Mouse (Mus musculus): Measurements from ENCODE around the gene Mepce. TPM values are rescaled to one million over a fixed set of nuclear protein-coding genes. Genes with fewer than 3 reads are reported as not detected.
A peak's percentile ranks its signal among the peaks of the same experiment; 100 is the strongest.

Gene Mepce
- polyA plus RNA-seq, 1 experiment = 81.9 TPM

GRCm38 (mm10) chr5:137740506-137740905 is 46.9 kb downstream of the Mepce start:
- Histone ChIP-seq H3K4me1 (replicated peaks; ENCODE audit: control insufficient read depth, insufficient read depth, low read length) (peaks cover 39% of the 10 kb centered on the region), H3K27ac (ENCODE audit: control insufficient read depth, insufficient read depth, low read length) (peak overlapping the region; percentile 22; the same call in 1 of the 2 replicates), H3K36me3 (ENCODE audit: control insufficient read depth, insufficient read depth, low read length) (peaks cover 6% of the 10 kb centered on the region; the same call in 1 of the 2 replicates), H3K27me3 (ENCODE audit: control insufficient read depth, insufficient read depth, low read length) (no peaks in the 10 kb centered on the region), H3K4me3 (ENCODE audit: control insufficient read depth, insufficient read depth, low read length) (peak overlapping the region; percentile 83)
- no peak for DNase-seq
- TF ChIP-seq POLR2A (IDR thresholded peaks at IDR 0.05; ENCODE audit: control insufficient read depth, extremely low read depth, insufficient read depth, low read length, poor library complexity) = no peak
- no peak for TF ChIP-seq CTCF (IDR thresholded peaks at IDR 0.05; ENCODE audit: borderline replicate concordance, control insufficient read depth, extremely low read depth, insufficient read depth, low read length, poor library complexity)
- 73% methylated on average over 11 of the region's 11 CpGs for WGBS

GRCm38 (mm10) chr5:137739471-137739870 is 48.0 kb downstream of the Mepce start:
- H3K4me1 ChIP-seq (replicated peaks; ENCODE audit: control insufficient read depth, insufficient read depth, low read length) = peaks cover 42% of the 10 kb centered on the region
- DNase-seq = no peak
- WGBS = 35% methylated on average over 9 of the region's 9 CpGs
- peak overlapping the region; percentile 40 for H3K27ac ChIP-seq (ENCODE audit: control insufficient read depth, insufficient read depth, low read length)
- peaks cover 12% of the 10 kb centered on the region; the same call in 1 of the 2 replicates for H3K36me3 ChIP-seq (ENCODE audit: control insufficient read depth, insufficient read depth, low read length)
- no peaks in the 10 kb centered on the region for H3K27me3 ChIP-seq (ENCODE audit: control insufficient read depth, insufficient read depth, low read length)
- peak overlapping the region; percentile 45 for H3K4me3 ChIP-seq (ENCODE audit: control insufficient read depth, insufficient read depth, low read length)
- TF ChIP-seq POLR2A (IDR thresholded peaks at IDR 0.05; ENCODE audit: control insufficient read depth, extremely low read depth, insufficient read depth, low read length, poor library complexity) (no peak), CTCF (IDR thresholded peaks at IDR 0.05; ENCODE audit: borderline replicate concordance, control insufficient read depth, extremely low read depth, insufficient read depth, low read length, poor library complexity) (0 out of 2 replicates have a peak, but pooled peaks have one; percentile 27)

- 68% methylated on average over 5 of the region's 5 CpGs for WGBS
- TF ChIP-seq POLR2A (IDR thresholded peaks at IDR 0.05; ENCODE audit: control insufficient read depth, extremely low read depth, insufficient read depth, low read length, poor library complexity) = no peak
- no peak for TF ChIP-seq CTCF (IDR thresholded peaks at IDR 0.05; ENCODE audit: borderline replicate concordance, control insufficient read depth, extremely low read depth, insufficient read depth, low read length, poor library complexity)
- Histone ChIP-seq H3K27me3 (ENCODE audit: control insufficient read depth, insufficient read depth, low read length) (no peaks in the 10 kb centered on the region), H3K4me3 (ENCODE audit: control insufficient read depth, insufficient read depth, low read length) (peak overlapping the region; percentile 45; the same call in 1 of the 2 replicates), H3K36me3 (ENCODE audit: control insufficient read depth, insufficient read depth, low read length) (peaks cover 16% of the 10 kb centered on the region), H3K27ac (ENCODE audit: control insufficient read depth, insufficient read depth, low read length) (peak overlapping the region; percentile 40; the same call in 1 of the 2 replicates), H3K4me1 (replicated peaks; ENCODE audit: control insufficient read depth, insufficient read depth, low read length) (peaks cover 49% of the 10 kb centered on the region)
- peak; percentile 53 for DNase-seq
Measured at GRCm38 (mm10) chr5:137738516-137738915, 48.9 kb downstream of the Mepce start.

GRCm38 (mm10) chr5:137737400-137737940 is 50.0 kb downstream of the Mepce start:
- Histone ChIP-seq H3K36me3 (ENCODE audit: control insufficient read depth, insufficient read depth, low read length) (peaks cover 25% of the 10 kb centered on the region), H3K4me3 (ENCODE audit: control insufficient read depth, insufficient read depth, low read length) (no peak overlapping the region), H3K27me3 (ENCODE audit: control insufficient read depth, insufficient read depth, low read length) (no peaks in the 10 kb centered on the region), H3K27ac (ENCODE audit: control insufficient read depth, insufficient read depth, low read length) (no peak overlapping the region), H3K4me1 (replicated peaks; ENCODE audit: control insufficient read depth, insufficient read depth, low read length) (peaks cover 49% of the 10 kb centered on the region)
- TF ChIP-seq POLR2A (IDR thresholded peaks at IDR 0.05; ENCODE audit: control insufficient read depth, extremely low read depth, insufficient read depth, low read length, poor library complexity) (no peak), CTCF (IDR thresholded peaks at IDR 0.05; ENCODE audit: borderline replicate concordance, control insufficient read depth, extremely low read depth, insufficient read depth, low read length, poor library complexity) (no peak)
- 93% methylated on average over 6 of the region's 6 CpGs for WGBS
- DNase-seq = no peak

- peaks cover 33% of the 10 kb centered on the region for H3K36me3 ChIP-seq (ENCODE audit: control insufficient read depth, insufficient read depth, low read length)
- DNase-seq = no peak
- no peak overlapping the region for H3K4me3 ChIP-seq (ENCODE audit: control insufficient read depth, insufficient read depth, low read length)
- WGBS = 77% methylated on average over 6 of the region's 6 CpGs
- H3K4me1 ChIP-seq (replicated peaks; ENCODE audit: control insufficient read depth, insufficient read depth, low read length) = peaks cover 30% of the 10 kb centered on the region
- H3K27me3 ChIP-seq (ENCODE audit: control insufficient read depth, insufficient read depth, low read length) = no peaks in the 10 kb centered on the region
- no peak for TF ChIP-seq POLR2A (IDR thresholded peaks at IDR 0.05; ENCODE audit: control insufficient read depth, extremely low read depth, insufficient read depth, low read length, poor library complexity)
- TF ChIP-seq CTCF (IDR thresholded peaks at IDR 0.05; ENCODE audit: borderline replicate concordance, control insufficient read depth, extremely low read depth, insufficient read depth, low read length, poor library complexity) = no peak
- no peak overlapping the region for H3K27ac ChIP-seq (ENCODE audit: control insufficient read depth, insufficient read depth, low read length)
Measured at GRCm38 (mm10) chr5:137734289-137735061, 53.0 kb downstream of the Mepce start.

GRCm38 (mm10) chr5:137733638-137734288 is 53.7 kb downstream of the Mepce start:
- 97% methylated on average over 12 of the region's 12 CpGs for WGBS
- no peak for TF ChIP-seq POLR2A (IDR thresholded peaks at IDR 0.05; ENCODE audit: control insufficient read depth, extremely low read depth, insufficient read depth, low read length, poor library complexity)
- Histone ChIP-seq H3K36me3 (ENCODE audit: control insufficient read depth, insufficient read depth, low read length) (peaks cover 36% of the 10 kb centered on the region), H3K27ac (ENCODE audit: control insufficient read depth, insufficient read depth, low read length) (no peak overlapping the region), H3K27me3 (ENCODE audit: control insufficient read depth, insufficient read depth, low read length) (no peaks in the 10 kb centered on the region), H3K4me3 (ENCODE audit: control insufficient read depth, insufficient read depth, low read length) (no peak overlapping the region), H3K4me1 (replicated peaks; ENCODE audit: control insufficient read depth, insufficient read depth, low read length) (peaks cover 23% of the 10 kb centered on the region)
- no peak for DNase-seq

Other genes with a start within 250 kb of the Mepce start
- 0.20 TPM in 1 of 2 replicates, not detected in the other for gene Actl6b, start 234.1 kb downstream of the Mepce start, polyA plus RNA-seq (2012; rRNA removed)
- gene Tfr2, start 217.8 kb downstream of the Mepce start, polyA plus RNA-seq (2012; rRNA removed) = 0.49 and 2.4 TPM in 2 replicates
- gene Mospd3, start 186.6 kb downstream of the Mepce start, polyA plus RNA-seq (2012; rRNA removed) = 252 and 273 TPM in 2 replicates
- gene Pcolce, start 173.9 kb downstream of the Mepce start, polyA plus RNA-seq (2012; rRNA removed) = 21.9 and 29.7 TPM in 2 replicates
- gene Fbxo24, start 158.7 kb downstream of the Mepce start, polyA plus RNA-seq (2012; rRNA removed) = 0.27 and 0.31 TPM in 2 replicates
- 576 and 587 TPM in 2 replicates for gene Lrch4, start 158.5 kb downstream of the Mepce start, polyA plus RNA-seq (2012; rRNA removed)
- gene Gm20605, start 158.5 kb downstream of the Mepce start, polyA plus RNA-seq (2012; rRNA removed) = 149 and 153 TPM in 2 replicates
- gene Sap25, start 146.3 kb downstream of the Mepce start, polyA plus RNA-seq (2012; rRNA removed) = 576 and 646 TPM in 2 replicates
- 2.2 and 2.5 TPM in 2 replicates for gene Irs3, start 141.9 kb downstream of the Mepce start, polyA plus RNA-seq (2012; rRNA removed)
- 205 and 213 TPM in 2 replicates for gene Agfg2, start 102.9 kb downstream of the Mepce start, polyA plus RNA-seq (2012; rRNA removed)
- 97.2 and 110 TPM in 2 replicates for gene Nyap1, start 46.0 kb downstream of the Mepce start, polyA plus RNA-seq (2012; rRNA removed)
- 670 and 672 TPM in 2 replicates for gene Tsc22d4, start 41.9 kb downstream of the Mepce start, polyA plus RNA-seq (2012; rRNA removed)
- 101 and 120 TPM in 2 replicates for gene Ppp1r35, start 8.8 kb downstream of the Mepce start, polyA plus RNA-seq (2012; rRNA removed)
- gene Zcwpw1, start 143 bp upstream of the Mepce start, polyA plus RNA-seq (2012; rRNA removed) = 4.6 TPM in 2 replicates
- gene Pilra, start 48.6 kb upstream of the Mepce start, polyA plus RNA-seq (2012; rRNA removed) = 7.2 and 13.5 TPM in 2 replicates
- 9.5 and 10.1 TPM in 2 replicates for gene Pilrb1, start 70.5 kb upstream of the Mepce start, polyA plus RNA-seq (2012; rRNA removed)
- gene Pilrb2, start 84.2 kb upstream of the Mepce start, polyA plus RNA-seq (2012; rRNA removed) = 8.7 and 11.4 TPM in 2 replicates
- 0.17 and 0.26 TPM in 2 replicates for gene Cyp3a13, start 134.0 kb upstream of the Mepce start, polyA plus RNA-seq (2012; rRNA removed)
- 0.03 and 0.09 TPM in 2 replicates for gene Gjc3, start 175.4 kb upstream of the Mepce start, polyA plus RNA-seq (2012; rRNA removed)
- gene Azgp1, start 193.9 kb upstream of the Mepce start, polyA plus RNA-seq (2012; rRNA removed) = 0.96 TPM in 1 of 2 replicates, not detected in the other
- not detected in 2 replicates for gene Smok3a, start 233.6 kb upstream of the Mepce start, polyA plus RNA-seq (2012; rRNA removed)
- not detected in 2 replicates for gene Smok3b, start 233.8 kb upstream of the Mepce start, polyA plus RNA-seq (2012; rRNA removed)